Mouse (Mus musculus): ENCODE results near the gene Rfx4. TPM values are rescaled to one million over a fixed set of nuclear protein-coding genes. Genes with fewer than 3 reads are reported as not detected.
A peak's percentile ranks its signal among the peaks of the same experiment; 100 is the strongest.

The Rfx4 gene
- polyA plus RNA-seq, 1 experiment from 2014 or later = not detected

DNA sequence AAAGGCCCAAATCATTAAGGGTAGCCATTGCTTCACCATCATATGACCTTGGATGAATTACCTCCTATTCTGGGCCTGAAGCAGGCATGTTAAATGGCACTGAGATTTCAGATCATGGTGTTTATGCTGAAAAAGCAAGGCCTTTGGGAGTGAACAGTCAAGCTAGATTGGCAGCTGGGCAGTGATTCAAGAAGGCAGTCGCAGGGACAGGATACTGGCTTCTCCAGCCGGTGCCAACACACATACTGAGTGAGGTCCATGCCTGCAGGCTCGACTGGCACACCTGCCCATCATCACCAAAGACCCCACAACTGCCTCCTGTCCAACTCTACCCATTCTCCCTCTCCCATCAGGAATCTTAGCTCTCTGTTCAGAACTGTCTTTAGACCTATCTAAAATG is 152.6 kb downstream of the Rfx4 start:
- Histone ChIP-seq H3K27ac (no peak overlapping the region), H3K4me2 (no peak overlapping the region), H3K9me3 (replicated peaks) (no peaks in the 10 kb centered on the region), H3K36me3 (no peaks in the 10 kb centered on the region), H3K27me3 (replicated peaks) (no peaks in the 10 kb centered on the region), H3K4me3 (no peak overlapping the region), H3K9ac (no peak overlapping the region), H3K4me1 (0 out of 2 replicates have a peak, but pooled peaks cover 5% of the 10 kb centered on the region)
- no peak for ATAC-seq
- 74% methylated on average over 3 of the region's 3 CpGs for WGBS (ENCODE audit: insufficient replicate concordance)

DNA sequence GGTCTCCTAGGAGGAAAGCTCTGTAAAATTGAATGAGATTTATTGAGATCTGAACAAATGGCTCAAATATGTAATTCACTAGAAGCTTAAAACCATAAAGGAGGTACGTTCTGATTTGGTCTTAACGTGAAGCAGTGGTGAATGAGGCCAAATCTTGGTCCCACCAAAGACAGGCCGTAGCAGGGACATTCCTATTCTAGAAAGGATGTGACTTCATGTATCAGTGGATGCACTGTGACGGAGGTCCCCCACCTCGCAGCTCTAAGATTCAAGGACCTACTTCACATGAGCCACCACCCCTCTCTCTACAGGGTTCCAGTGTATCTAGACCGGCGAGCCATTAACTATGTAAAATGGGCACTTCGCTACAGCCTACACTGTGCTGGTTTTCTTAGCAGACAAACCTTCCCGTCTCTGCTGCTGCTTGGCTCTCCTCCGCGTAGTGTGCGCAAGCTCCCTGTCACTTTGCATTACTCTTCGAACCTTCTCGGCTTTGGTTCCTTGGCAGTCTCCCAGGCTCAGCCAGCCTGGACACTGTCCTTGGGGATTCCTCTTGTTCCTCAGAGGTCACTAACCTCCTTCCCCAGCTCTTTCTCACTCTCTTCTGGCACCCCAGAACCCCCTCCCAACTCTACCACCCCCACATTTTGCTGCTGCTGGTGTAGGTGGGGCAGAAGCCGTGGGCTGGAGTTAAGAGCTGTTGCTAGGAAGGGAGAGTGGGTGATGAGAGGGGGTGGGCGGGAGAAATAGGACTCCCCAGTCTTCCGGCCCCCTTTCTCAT is 153.3 kb downstream of the Rfx4 start:
- H3K27me3 ChIP-seq (replicated peaks) = no peaks in the 10 kb centered on the region
- H3K9me3 ChIP-seq (replicated peaks) = no peaks in the 10 kb centered on the region
- H3K27ac ChIP-seq = no peak overlapping the region
- ATAC-seq = no peak
- no peaks in the 10 kb centered on the region for H3K4me1 ChIP-seq
- WGBS (ENCODE audit: insufficient replicate concordance) = 80% methylated on average over 17 of the region's 17 CpGs
- H3K9ac ChIP-seq = no peak overlapping the region
- H3K4me2 ChIP-seq = no peak overlapping the region
- no peaks in the 10 kb centered on the region for H3K36me3 ChIP-seq
- H3K4me3 ChIP-seq = no peak overlapping the region

DNA sequence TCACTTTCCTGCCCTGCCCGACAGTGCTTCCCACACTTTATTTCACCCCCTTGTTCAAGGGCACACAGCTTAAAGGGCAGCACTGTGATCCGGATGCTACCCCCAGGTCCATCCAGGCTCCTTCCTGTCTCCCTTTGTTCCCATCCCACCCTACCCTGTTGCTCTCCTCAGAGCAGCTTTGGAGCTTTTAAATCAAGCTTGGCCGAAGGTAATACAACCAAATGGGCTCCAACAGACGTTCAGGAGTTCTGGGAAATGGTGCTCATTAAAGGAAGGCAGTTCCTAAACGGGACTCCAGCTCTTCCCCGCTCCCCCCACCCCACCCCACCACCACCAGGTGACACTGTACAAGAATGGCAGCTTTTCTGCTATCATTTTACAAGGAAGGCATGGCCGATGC is 154.3 kb downstream of the Rfx4 start:
- H3K9me3 ChIP-seq (replicated peaks) = no peaks in the 10 kb centered on the region
- H3K9ac ChIP-seq = no peak overlapping the region
- no peak overlapping the region for H3K4me3 ChIP-seq
- H3K4me2 ChIP-seq = no peak overlapping the region
- no peak for ATAC-seq
- no peaks in the 10 kb centered on the region for H3K27me3 ChIP-seq (replicated peaks)
- no peaks in the 10 kb centered on the region for H3K36me3 ChIP-seq
- 60% methylated on average over 7 of the region's 7 CpGs for WGBS (ENCODE audit: insufficient replicate concordance)
- no peaks in the 10 kb centered on the region for H3K4me1 ChIP-seq
- no peak overlapping the region for H3K27ac ChIP-seq

DNA sequence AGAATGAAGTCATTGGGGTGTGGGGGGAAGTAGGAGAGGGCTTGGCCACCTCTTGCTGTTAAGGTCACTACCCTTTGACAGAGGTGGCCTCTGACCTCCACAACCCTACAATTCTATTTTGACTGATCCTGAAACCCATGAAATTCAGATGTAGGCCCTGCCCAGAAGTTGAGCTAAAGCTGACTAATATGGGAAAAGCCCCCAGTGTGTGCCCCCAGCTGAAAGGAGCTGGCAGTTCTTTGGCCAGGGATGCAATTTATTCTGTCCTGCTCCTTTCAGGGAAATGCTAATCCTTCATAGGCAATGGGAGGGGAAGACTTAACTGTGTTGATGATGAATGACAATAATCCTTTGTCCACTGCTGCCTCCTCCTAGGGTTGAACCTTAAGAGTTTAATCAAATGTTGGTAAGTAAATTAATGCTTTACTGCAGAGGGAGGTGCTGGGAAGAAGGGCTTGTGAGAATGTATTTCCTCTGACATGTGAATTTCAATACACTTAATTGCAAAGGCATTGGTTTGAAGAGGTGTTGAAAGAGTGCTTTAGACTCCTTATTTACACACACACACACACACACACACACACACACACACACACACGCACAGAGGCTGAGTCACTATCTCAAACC is 155.0 kb downstream of the Rfx4 start:
- no peaks in the 10 kb centered on the region for H3K27me3 ChIP-seq (replicated peaks)
- no peaks in the 10 kb centered on the region for H3K36me3 ChIP-seq
- WGBS (ENCODE audit: insufficient replicate concordance) = 60% methylated on average over 1 of the region's 1 CpGs

DNA sequence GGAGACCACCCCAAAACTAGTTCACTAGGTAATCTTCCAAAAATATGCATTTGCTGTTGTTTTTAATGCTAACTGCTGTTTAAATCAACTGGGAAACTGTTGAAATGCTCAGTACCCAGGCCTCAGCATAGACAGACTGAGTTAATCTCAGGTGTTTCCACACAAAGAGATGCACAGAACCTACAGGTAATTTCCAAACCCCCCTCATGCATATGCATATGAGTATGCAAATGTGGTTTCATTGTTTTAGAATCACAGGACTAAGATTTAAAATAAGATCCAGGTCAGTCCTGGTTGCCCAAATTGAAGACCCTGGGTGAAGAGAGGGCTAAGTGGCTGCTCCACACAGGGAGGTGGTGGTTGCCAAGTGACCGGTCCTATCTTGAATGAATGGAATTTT is 157.3 kb downstream of the Rfx4 start:
- H3K36me3 ChIP-seq = no peaks in the 10 kb centered on the region
- H3K4me1 ChIP-seq = peaks cover 3% of the 10 kb centered on the region
- H3K27me3 ChIP-seq (replicated peaks) = no peaks in the 10 kb centered on the region
- H3K4me2 ChIP-seq = no peak overlapping the region
- 68% methylated on average over 1 of the region's 1 CpGs for WGBS (ENCODE audit: insufficient replicate concordance)
- no peaks in the 10 kb centered on the region for H3K9me3 ChIP-seq (replicated peaks)
- no peak overlapping the region for H3K27ac ChIP-seq
- H3K4me3 ChIP-seq = no peak overlapping the region
- no peak for ATAC-seq
- H3K9ac ChIP-seq = no peak overlapping the region

More for the DNA sequence above, 155.0 kb downstream of the Rfx4 start:
- Histone ChIP-seq H3K27ac (no peak overlapping the region), H3K4me1 (no peaks in the 10 kb centered on the region), H3K9ac (no peak overlapping the region), H3K9me3 (replicated peaks) (no peaks in the 10 kb centered on the region), H3K4me3 (no peak overlapping the region), H3K4me2 (no peak overlapping the region)
- no peak for ATAC-seq

DNA sequence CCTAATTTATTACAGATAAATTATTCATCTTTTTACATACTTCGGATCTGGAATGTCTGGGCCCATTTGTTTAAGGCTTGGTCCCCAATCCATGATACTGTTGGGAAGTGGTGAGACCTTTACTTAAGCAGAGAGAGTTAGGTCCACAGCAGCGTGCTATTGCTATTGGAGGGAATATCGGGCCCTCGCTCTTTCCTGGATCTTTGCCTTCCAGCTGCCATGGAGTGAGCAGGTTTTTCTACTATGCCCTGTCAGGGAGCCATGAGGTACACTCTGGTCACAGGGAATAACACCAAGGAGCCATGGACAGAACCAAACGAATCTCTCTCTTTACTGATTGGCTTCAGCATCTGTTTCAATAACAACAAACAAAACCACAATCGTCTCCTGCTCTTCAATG is 159.6 kb downstream of the Rfx4 start:
- Histone ChIP-seq H3K27ac (no peak overlapping the region), H3K9me3 (replicated peaks) (no peaks in the 10 kb centered on the region), H3K9ac (no peak overlapping the region), H3K4me3 (no peak overlapping the region), H3K4me1 (peaks cover 26% of the 10 kb centered on the region), H3K36me3 (no peaks in the 10 kb centered on the region), H3K27me3 (replicated peaks) (no peaks in the 10 kb centered on the region), H3K4me2 (no peak overlapping the region)
- WGBS (ENCODE audit: insufficient replicate concordance) = 77% methylated on average over 6 of the region's 6 CpGs
- no peak for ATAC-seq

DNA sequence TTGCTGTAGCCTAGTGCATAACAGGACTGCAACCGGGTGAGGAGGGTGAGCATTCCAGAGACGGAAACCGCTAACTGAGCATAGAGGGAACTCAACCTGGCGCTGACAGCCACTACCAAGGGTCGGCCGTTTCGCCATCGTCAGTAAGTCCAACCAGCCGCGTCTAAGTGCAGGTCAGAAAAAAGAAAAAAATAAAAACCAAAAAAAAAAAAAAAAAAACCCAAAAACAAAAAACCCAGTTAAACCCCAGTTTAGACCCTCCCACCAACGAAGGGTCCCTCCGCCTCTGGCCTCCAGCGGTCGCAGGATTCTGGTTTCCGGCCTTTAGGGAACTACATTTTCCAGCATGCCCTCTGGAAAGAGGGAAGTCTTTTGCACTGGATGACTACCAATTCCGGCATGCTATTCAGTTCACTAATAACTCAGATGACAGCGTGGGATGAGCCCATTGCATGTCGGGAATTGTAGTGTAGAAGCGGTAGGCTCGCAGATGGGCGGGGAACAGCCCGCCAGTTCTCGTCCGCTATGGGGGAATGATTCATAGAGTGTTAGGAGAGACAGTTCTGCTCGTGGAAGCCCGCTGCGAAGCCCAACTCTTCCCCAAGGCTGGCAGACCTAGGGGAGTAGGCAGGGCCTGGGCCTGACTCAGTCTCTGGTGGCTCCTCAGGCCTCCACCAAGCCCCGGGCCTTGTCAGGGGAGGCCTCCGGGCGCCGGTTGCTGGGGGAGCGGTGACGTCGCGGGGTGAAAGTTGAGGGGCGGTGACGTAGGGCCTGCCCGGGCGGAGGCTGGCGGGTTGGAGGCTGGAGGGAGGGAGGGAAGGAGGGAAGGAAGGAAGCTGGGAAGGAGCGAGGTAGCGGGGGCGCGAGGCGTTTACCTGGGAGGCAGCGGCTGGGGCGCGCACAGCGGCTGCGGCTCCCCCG is 161.2 kb downstream of the Rfx4 start, which contains the start of gene Ric8b:
TSS of gene Ric8b (plus strand) at position 807 of the 921 bp plus-strand sequence.
- Histone ChIP-seq H3K27me3 (replicated peaks) (no peaks in the 10 kb centered on the region), H3K27ac (peak within 1 kb of the TSS; percentile 87), H3K9me3 (replicated peaks) (no peaks in the 10 kb centered on the region), H3K4me1 (peaks cover 28% of the 10 kb centered on the region), H3K4me3 (peak within 1 kb of the TSS; percentile 88), H3K36me3 (peaks cover 4% of the 10 kb centered on the region; the same call in 1 of the 2 replicates), H3K9ac (peak within 1 kb of the TSS; percentile 88), H3K4me2 (peak within 1 kb of the TSS; percentile 94)
- peak; percentile 97 for ATAC-seq
- WGBS (ENCODE audit: insufficient replicate concordance) = under 1% methylated on average over 51 of the region's 51 CpGs

DNA sequence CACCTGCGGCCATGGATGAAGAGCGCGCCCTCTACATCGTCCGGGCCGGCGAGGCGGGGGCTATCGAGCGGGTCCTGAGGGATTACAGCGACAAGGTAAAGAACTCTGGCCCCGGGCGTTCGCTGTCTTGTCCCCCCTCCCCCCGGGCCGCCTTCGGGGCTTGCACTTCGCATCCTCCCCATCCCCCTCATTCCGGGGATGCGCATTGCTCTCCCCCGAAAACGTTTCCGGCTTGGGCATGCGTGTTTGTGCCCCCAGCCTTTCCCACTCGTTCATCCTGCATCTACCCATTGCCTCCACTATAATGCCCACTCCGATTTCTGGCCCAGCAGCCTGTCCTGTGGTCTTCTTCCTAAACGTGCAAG is 161.9 kb downstream of the Rfx4 start:
- no peaks in the 10 kb centered on the region for H3K9me3 ChIP-seq (replicated peaks)
- no peak for ATAC-seq
- peaks cover 28% of the 10 kb centered on the region for H3K4me1 ChIP-seq
- H3K4me2 ChIP-seq = peak overlapping the region; percentile 94
- no peaks in the 10 kb centered on the region for H3K27me3 ChIP-seq (replicated peaks)
- H3K4me3 ChIP-seq = peak overlapping the region; percentile 88
- peak overlapping the region; percentile 88 for H3K9ac ChIP-seq
- under 1% methylated on average over 27 of the region's 27 CpGs for WGBS (ENCODE audit: insufficient replicate concordance)
- peaks cover 4% of the 10 kb centered on the region; the same call in 1 of the 2 replicates for H3K36me3 ChIP-seq
- peak overlapping the region; percentile 87 for H3K27ac ChIP-seq

DNA sequence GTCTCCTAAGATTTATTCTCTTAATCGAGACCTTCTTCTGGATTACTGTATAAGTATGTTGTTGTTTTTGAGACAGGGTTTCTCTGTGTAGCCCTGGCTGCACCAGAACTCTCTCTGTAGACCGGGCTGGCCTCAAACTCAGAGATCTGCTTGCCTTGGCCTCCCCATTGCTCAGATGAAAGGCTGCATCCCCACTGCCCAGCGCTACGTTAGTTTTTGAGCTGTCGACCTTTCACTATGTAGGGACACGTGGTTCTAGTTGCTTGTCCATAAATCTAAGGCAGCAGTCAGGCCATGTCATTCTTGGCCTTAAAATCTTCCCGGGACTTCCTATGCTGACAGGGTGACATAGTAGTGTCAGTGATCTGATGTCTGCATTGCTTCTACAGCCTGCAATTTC is 170.5 kb downstream of the Rfx4 start:
- ATAC-seq = no peak
- no peak overlapping the region for H3K4me3 ChIP-seq
- H3K27ac ChIP-seq = no peak overlapping the region
- no peak overlapping the region for H3K4me2 ChIP-seq
- H3K4me1 ChIP-seq = peaks cover 14% of the 10 kb centered on the region; the same call in 1 of the 2 replicates
- H3K36me3 ChIP-seq = peaks cover 30% of the 10 kb centered on the region
- no peak overlapping the region for H3K9ac ChIP-seq
- no peaks in the 10 kb centered on the region for H3K27me3 ChIP-seq (replicated peaks)
- WGBS (ENCODE audit: insufficient replicate concordance) = 77% methylated on average over 7 of the region's 7 CpGs
- no peaks in the 10 kb centered on the region for H3K9me3 ChIP-seq (replicated peaks)

DNA sequence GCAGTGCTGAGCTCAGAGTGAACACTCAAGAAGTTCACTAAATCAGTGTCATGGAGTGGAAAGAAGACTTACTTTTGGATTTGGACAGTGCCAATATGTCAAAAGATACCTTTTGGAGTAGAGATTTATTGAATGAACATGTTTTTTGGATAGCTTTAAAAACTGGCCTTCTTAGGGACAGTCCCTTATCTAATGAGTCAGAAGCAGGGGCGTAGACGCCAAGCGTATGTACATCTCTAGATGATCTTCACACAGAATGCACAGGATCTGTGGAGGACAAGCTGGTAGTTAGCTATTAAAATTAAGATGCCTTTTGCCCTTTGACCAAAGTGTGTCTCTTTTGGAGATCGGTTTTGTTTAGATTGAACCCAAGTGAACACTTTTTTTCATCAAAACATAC is 171.0 kb downstream of the Rfx4 start:
- Histone ChIP-seq H3K9ac (no peak overlapping the region), H3K27ac (no peak overlapping the region), H3K4me3 (no peak overlapping the region), H3K9me3 (replicated peaks) (no peaks in the 10 kb centered on the region), H3K4me2 (no peak overlapping the region), H3K4me1 (peaks cover 14% of the 10 kb centered on the region; the same call in 1 of the 2 replicates), H3K27me3 (replicated peaks) (no peaks in the 10 kb centered on the region), H3K36me3 (peaks cover 29% of the 10 kb centered on the region)
- no peak for ATAC-seq
- WGBS (ENCODE audit: insufficient replicate concordance) = 69% methylated on average over 4 of the region's 4 CpGs

DNA sequence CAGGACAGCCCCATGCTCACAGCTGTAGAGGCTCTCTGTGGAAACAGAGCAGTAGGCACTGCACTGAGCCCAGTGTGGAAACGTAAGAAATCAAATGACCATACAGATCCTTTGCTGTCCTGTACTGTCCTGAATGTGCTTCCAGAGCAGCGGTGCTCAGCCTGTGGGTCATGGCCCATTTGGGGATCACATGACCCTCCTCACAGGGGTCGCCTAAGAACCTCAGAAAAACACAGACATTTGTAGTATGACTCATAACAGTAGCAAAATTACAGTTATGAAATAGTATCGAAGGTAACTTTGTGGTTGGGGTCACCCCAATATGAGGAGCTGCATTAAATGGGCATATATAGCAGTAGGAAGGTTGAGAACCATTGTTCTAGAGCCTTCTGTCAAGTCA is 172.6 kb downstream of the Rfx4 start:
- Histone ChIP-seq H3K27ac (no peak overlapping the region), H3K4me3 (no peak overlapping the region), H3K4me1 (peaks cover 14% of the 10 kb centered on the region; the same call in 1 of the 2 replicates), H3K9me3 (replicated peaks) (no peaks in the 10 kb centered on the region), H3K4me2 (no peak overlapping the region), H3K27me3 (replicated peaks) (no peaks in the 10 kb centered on the region), H3K9ac (no peak overlapping the region), H3K36me3 (peaks cover 29% of the 10 kb centered on the region)
- ATAC-seq = no peak
- WGBS (ENCODE audit: insufficient replicate concordance) = 74% methylated on average over 4 of the region's 4 CpGs

All from liver, embryonic 12.5 days (tissue).